Mouse (Mus musculus): ENCODE data around the gene Cebpz. TPM values are rescaled to one million over a fixed set of nuclear protein-coding genes. Genes with fewer than 3 reads are reported as not detected.

Cebpz gene
- polyA plus RNA-seq, 1 experiment from 2014 or later = 40.4 TPM

- H3K27ac ChIP-seq (ENCODE audit: poor library complexity, severe bottlenecking) = no peak overlapping the region
- no peaks in the 10 kb centered on the region for H3K36me3 ChIP-seq
- no peak overlapping the region for H3K4me3 ChIP-seq
- no peak for ATAC-seq (ENCODE audit: insufficient number of reproducible peaks, low FRiP score)
- WGBS = 56% methylated on average over 2 of the region's 2 CpGs
- H3K9ac ChIP-seq = no peak overlapping the region
- H3K9me3 ChIP-seq (replicated peaks) = 0 out of 2 replicates have a peak, but pooled peaks cover 4% of the 10 kb centered on the region
- H3K4me1 ChIP-seq (replicated peaks) = no peaks in the 10 kb centered on the region
- no peak overlapping the region for H3K4me2 ChIP-seq
- H3K27me3 ChIP-seq (replicated peaks) = no peaks in the 10 kb centered on the region
Observed at GRCm38 (mm10) chr17:78903158-78903557, 33.7 kb downstream of the Cebpz start.

- H3K9me3 ChIP-seq (replicated peaks) = 0 out of 2 replicates have a peak, but pooled peaks cover 4% of the 10 kb centered on the region
- H3K9ac ChIP-seq = no peak overlapping the region
- no peak overlapping the region for H3K27ac ChIP-seq (ENCODE audit: poor library complexity, severe bottlenecking)
- H3K4me3 ChIP-seq = 0 out of 2 replicates have a peak overlapping the region, but pooled peaks have one; percentile 23
- 29% methylated on average over 8 of the region's 8 CpGs for WGBS
- H3K36me3 ChIP-seq = no peaks in the 10 kb centered on the region
- H3K27me3 ChIP-seq (replicated peaks) = no peaks in the 10 kb centered on the region
- ATAC-seq (ENCODE audit: insufficient number of reproducible peaks, low FRiP score) = 0 out of 2 replicates have a peak, but pooled peaks have one; percentile 22
- H3K4me1 ChIP-seq (replicated peaks) = 0 out of 2 replicates have a peak, but pooled peaks cover 4% of the 10 kb centered on the region
- peak overlapping the region; percentile 60 for H3K4me2 ChIP-seq
Observed at GRCm38 (mm10) chr17:78895394-78895793, 41.5 kb downstream of the Cebpz start.

- H3K4me3 ChIP-seq = no peak overlapping the region
- no peaks in the 10 kb centered on the region for H3K36me3 ChIP-seq
- H3K4me2 ChIP-seq = peak overlapping the region; percentile 60
- H3K9me3 ChIP-seq (replicated peaks) = no peaks in the 10 kb centered on the region
- H3K27me3 ChIP-seq (replicated peaks) = no peaks in the 10 kb centered on the region
- 0 out of 2 replicates have a peak, but pooled peaks cover 4% of the 10 kb centered on the region for H3K4me1 ChIP-seq (replicated peaks)
- no peak overlapping the region for H3K27ac ChIP-seq (ENCODE audit: poor library complexity, severe bottlenecking)
- no peak overlapping the region for H3K9ac ChIP-seq
- no peak for ATAC-seq (ENCODE audit: insufficient number of reproducible peaks, low FRiP score)
- WGBS = 72% methylated on average over 7 of the region's 7 CpGs
Observed at GRCm38 (mm10) chr17:78894991-78895390, 41.9 kb downstream of the Cebpz start.

- WGBS = 74% methylated on average over 9 of the region's 9 CpGs
- Histone ChIP-seq H3K9ac (no peak overlapping the region), H3K4me1 (replicated peaks) (0 out of 2 replicates have a peak, but pooled peaks cover 4% of the 10 kb centered on the region), H3K4me3 (no peak overlapping the region), H3K27ac (ENCODE audit: poor library complexity, severe bottlenecking) (no peak overlapping the region), H3K4me2 (no peak overlapping the region), H3K36me3 (no peaks in the 10 kb centered on the region), H3K9me3 (replicated peaks) (no peaks in the 10 kb centered on the region), H3K27me3 (replicated peaks) (no peaks in the 10 kb centered on the region)
- ATAC-seq (ENCODE audit: insufficient number of reproducible peaks, low FRiP score) = no peak
Observed at GRCm38 (mm10) chr17:78891020-78891419, 45.8 kb downstream of the Cebpz start.

GRCm38 (mm10) chr17:78889184-78889583 is 47.7 kb downstream of the Cebpz start:
- ATAC-seq (ENCODE audit: insufficient number of reproducible peaks, low FRiP score) = no peak
- Histone ChIP-seq H3K27ac (ENCODE audit: poor library complexity, severe bottlenecking) (no peak overlapping the region), H3K36me3 (no peaks in the 10 kb centered on the region), H3K27me3 (replicated peaks) (no peaks in the 10 kb centered on the region), H3K4me2 (no peak overlapping the region), H3K9ac (no peak overlapping the region), H3K4me3 (no peak overlapping the region), H3K4me1 (replicated peaks) (no peaks in the 10 kb centered on the region), H3K9me3 (replicated peaks) (no peaks in the 10 kb centered on the region)
- WGBS = 52% methylated on average over 3 of the region's 3 CpGs

- no peaks in the 10 kb centered on the region for H3K27me3 ChIP-seq (replicated peaks)
- no peak overlapping the region for H3K4me2 ChIP-seq
- no peak overlapping the region for H3K9ac ChIP-seq
- no peaks in the 10 kb centered on the region for H3K9me3 ChIP-seq (replicated peaks)
- no peak overlapping the region for H3K27ac ChIP-seq (ENCODE audit: poor library complexity, severe bottlenecking)
- H3K36me3 ChIP-seq = no peaks in the 10 kb centered on the region
- ATAC-seq (ENCODE audit: insufficient number of reproducible peaks, low FRiP score) = no peak
- no peak overlapping the region for H3K4me3 ChIP-seq
- H3K4me1 ChIP-seq (replicated peaks) = no peaks in the 10 kb centered on the region
- 81% methylated on average over 4 of the region's 4 CpGs for WGBS
Observed at GRCm38 (mm10) chr17:78888554-78888953, 48.3 kb downstream of the Cebpz start.

GRCm38 (mm10) chr17:78885286-78886065 is 51.4 kb downstream of the Cebpz start:
- 77% methylated on average over 5 of the region's 5 CpGs for WGBS

GRCm38 (mm10) chr17:78883291-78883690 is 53.6 kb downstream of the Cebpz start:
- Histone ChIP-seq H3K9ac (0 out of 2 replicates have a peak overlapping the region, but pooled peaks have one; percentile 82), H3K27me3 (replicated peaks) (no peaks in the 10 kb centered on the region), H3K4me3 (no peak overlapping the region), H3K9me3 (replicated peaks) (no peaks in the 10 kb centered on the region), H3K4me1 (replicated peaks) (peaks cover 14% of the 10 kb centered on the region), H3K27ac (ENCODE audit: poor library complexity, severe bottlenecking) (no peak overlapping the region), H3K36me3 (peaks cover 6% of the 10 kb centered on the region), H3K4me2 (no peak overlapping the region)
- 89% methylated on average over 4 of the region's 4 CpGs for WGBS
- no peak for ATAC-seq (ENCODE audit: insufficient number of reproducible peaks, low FRiP score)

More at GRCm38 (mm10) chr17:78885286-78886065, 51.4 kb downstream of the Cebpz start:
- Histone ChIP-seq H3K4me1 (replicated peaks) (peaks cover 14% of the 10 kb centered on the region), H3K36me3 (no peaks in the 10 kb centered on the region), H3K9me3 (replicated peaks) (no peaks in the 10 kb centered on the region), H3K27ac (ENCODE audit: poor library complexity, severe bottlenecking) (no peak overlapping the region), H3K9ac (no peak overlapping the region), H3K4me3 (no peak overlapping the region), H3K27me3 (replicated peaks) (no peaks in the 10 kb centered on the region), H3K4me2 (no peak overlapping the region)
- ATAC-seq (ENCODE audit: insufficient number of reproducible peaks, low FRiP score) = no peak

- Histone ChIP-seq H3K36me3 (peaks cover 13% of the 10 kb centered on the region), H3K9me3 (replicated peaks) (no peaks in the 10 kb centered on the region), H3K27ac (ENCODE audit: poor library complexity, severe bottlenecking) (peak within 1 kb of the TSS; percentile 85), H3K4me2 (peak within 1 kb of the TSS; percentile 79), H3K27me3 (replicated peaks) (no peaks in the 10 kb centered on the region), H3K4me1 (replicated peaks) (peaks cover 14% of the 10 kb centered on the region), H3K9ac (peak within 1 kb of the TSS; percentile 82), H3K4me3 (peak within 1 kb of the TSS; percentile 69)
- ATAC-seq (ENCODE audit: insufficient number of reproducible peaks, low FRiP score) = peak; percentile 96
- 1% methylated on average over 28 of the region's 28 CpGs for WGBS
Observed at GRCm38 (mm10) chr17:78882401-78883112, 54.3 kb downstream of the Cebpz start, which contains the start of gene Eif2ak2. Gene Eif2ak2 (minus strand): TSS chr17:78882573.

GRCm38 (mm10) chr17:78881878-78882304 is 55.0 kb downstream of the Cebpz start:
- 13% methylated on average over 6 of the region's 7 CpGs for WGBS

GRCm38 (mm10) chr17:78873886-78874285 is 63.0 kb downstream of the Cebpz start:
- H3K4me3 ChIP-seq = no peak overlapping the region
- WGBS = 87% methylated on average over 6 of the region's 6 CpGs
- no peaks in the 10 kb centered on the region for H3K4me1 ChIP-seq (replicated peaks)
- no peak for ATAC-seq (ENCODE audit: insufficient number of reproducible peaks, low FRiP score)
- no peak overlapping the region for H3K4me2 ChIP-seq
- no peak overlapping the region for H3K9ac ChIP-seq
- H3K36me3 ChIP-seq = peaks cover 64% of the 10 kb centered on the region
- no peak overlapping the region for H3K27ac ChIP-seq (ENCODE audit: poor library complexity, severe bottlenecking)
- no peaks in the 10 kb centered on the region for H3K9me3 ChIP-seq (replicated peaks)
- H3K27me3 ChIP-seq (replicated peaks) = no peaks in the 10 kb centered on the region

More at GRCm38 (mm10) chr17:78881878-78882304, 55.0 kb downstream of the Cebpz start:
- Histone ChIP-seq H3K27me3 (replicated peaks) (no peaks in the 10 kb centered on the region), H3K4me3 (peak overlapping the region; percentile 69), H3K9ac (peak overlapping the region; percentile 82), H3K9me3 (replicated peaks) (no peaks in the 10 kb centered on the region), H3K4me1 (replicated peaks) (peaks cover 14% of the 10 kb centered on the region), H3K27ac (ENCODE audit: poor library complexity, severe bottlenecking) (peak overlapping the region; percentile 85), H3K36me3 (peaks cover 15% of the 10 kb centered on the region), H3K4me2 (peak overlapping the region; percentile 79)
- ATAC-seq (ENCODE audit: insufficient number of reproducible peaks, low FRiP score) = peak; percentile 56; the same call in 1 of the 2 replicates
